Mouse (Mus musculus) CH12.LX (cell line): ENCODE results near the gene Jhy. TPM values are rescaled to one million over a fixed set of nuclear protein-coding genes. Genes with fewer than 3 reads are reported as not detected.

Experiments used
- DNase-seq: peaks from one replicate; pipeline ENCODE4 v3.0.0-alpha.2; 2013; ENCODE audit errors: extremely low read depth
- H3K27ac ChIP-seq: 2 replicates; pipeline ENCODE4 v1.5.1; 2012; ENCODE audit warnings: low read depth, mild to moderate bottlenecking, control low read depth, moderate library complexity; ENCODE audit not compliant: insufficient read depth
- H3K27me3 ChIP-seq: replicated peaks from 2 replicates; pipeline ENCODE3; 2012; ENCODE audit warnings: inconsistent platforms
- H3K36me3 ChIP-seq, 2 experiments: replicated peaks in 1 of 2; 2 replicates each; pipeline versions ENCODE3 to v1.6.1; 2012; ENCODE audit warnings: inconsistent platforms in 1 of 2, low read length in 1 of 2, mild to moderate bottlenecking in 1 of 2, mixed read lengths in 1 of 2, moderate library complexity in 1 of 2; ENCODE audit not compliant: control insufficient read depth in 1 of 2, insufficient read depth in 1 of 2
- H3K4me1 ChIP-seq, 2 experiments: 2 replicates each; pipeline ENCODE4 v1.6.1; 2012; ENCODE audit warnings: inconsistent platforms in 1 of 2, moderate library complexity in 1 of 2; ENCODE audit not compliant: insufficient read depth in 2 of 2, control insufficient read depth in 1 of 2
- H3K4me2 ChIP-seq: 2 replicates; pipeline ENCODE4 v1.6.1; 2012; ENCODE audit warnings: low read depth, mild to moderate bottlenecking, control low read depth; ENCODE audit not compliant: poor library complexity, insufficient read depth, severe bottlenecking
- H3K4me3 ChIP-seq, 3 experiments: fragments of 150-350 bp in 1 of 3; sonication (generic) in 1 of 3; replicated peaks in 1 of 3; 2 replicates each; pipeline versions ENCODE3 to v1.5.1; 2011 to 2012; ENCODE audit warnings: low read depth in 2 of 3, low read length in 2 of 3, mild to moderate bottlenecking in 2 of 3, moderate library complexity in 2 of 3, control low read depth in 1 of 3, improper control_type of control experiment in 1 of 3, inconsistent platforms in 1 of 3, mixed read lengths in 1 of 3; ENCODE audit not compliant: poor library complexity in 1 of 3
- H3K79me2 ChIP-seq: replicated peaks from 2 replicates; pipeline ENCODE4 v1.6.1; 2012; ENCODE audit warnings: mild to moderate bottlenecking, moderate library complexity; ENCODE audit not compliant: control insufficient read depth, poor library complexity, insufficient read depth, severe bottlenecking; ENCODE audit errors: extremely low read depth
- H3K9ac ChIP-seq: 2 replicates; pipeline ENCODE4 v1.6.1; 2012; ENCODE audit warnings: low read depth, mild to moderate bottlenecking, control low read depth, moderate library complexity; ENCODE audit not compliant: insufficient read depth
- H3K9me3 ChIP-seq: replicated peaks from 2 replicates; pipeline ENCODE3; 2012; ENCODE audit warnings: low read length, inconsistent platforms, mixed read lengths
- BHLHE40 ChIP-seq: IDR thresholded peaks from 2 replicates; pipeline ENCODE4 v1.6.1; 2011; ENCODE audit warnings: mild to moderate bottlenecking, low read depth, low read length, improper control_type of control experiment
- CHD1 ChIP-seq: IDR thresholded peaks from 2 replicates; pipeline ENCODE4 v1.6.1; 2012; ENCODE audit warnings: low read depth, low read length, improper control_type of control experiment, inconsistent platforms
- CTCF ChIP-seq, 2 experiments: IDR thresholded peaks in 1 of 2; conservative IDR thresholded peaks in 1 of 2; 2 replicates each; pipeline ENCODE4 v1.5.1; 2011 to 2012; ENCODE audit warnings: low read depth in 2 of 2, low read length in 2 of 2, improper control_type of control experiment in 1 of 2, inconsistent platforms in 1 of 2, mild to moderate bottlenecking in 1 of 2, moderate library complexity in 1 of 2
- E2F4 ChIP-seq: IDR thresholded peaks from 2 replicates; pipeline ENCODE4 v1.6.1; 2011; ENCODE audit warnings: low read depth, low read length, improper control_type of control experiment; ENCODE audit not compliant: insufficient replicate concordance
- ELF1 ChIP-seq: IDR thresholded peaks from 2 replicates; pipeline ENCODE4 v1.6.1; 2014; ENCODE audit warnings: low read depth, mild to moderate bottlenecking, inconsistent platforms, low read length, improper control_type of control experiment
- ETS1 ChIP-seq: conservative IDR thresholded peaks from 2 replicates; pipeline ENCODE4 v1.6.1; 2012; ENCODE audit warnings: low read depth, mild to moderate bottlenecking, inconsistent platforms, low read length, improper control_type of control experiment, moderate library complexity
- GABPA ChIP-seq: IDR thresholded peaks from 2 replicates; pipeline ENCODE4 v1.6.1; 2012; ENCODE audit warnings: low read depth, low read length, improper control_type of control experiment, inconsistent platforms; ENCODE audit not compliant: insufficient replicate concordance
- HCFC1 ChIP-seq: IDR thresholded peaks from 2 replicates; pipeline ENCODE4 v1.6.1; 2012; ENCODE audit warnings: low read depth, mild to moderate bottlenecking, inconsistent platforms, low read length, improper control_type of control experiment
- IRF4 ChIP-seq: IDR thresholded peaks from 2 replicates; pipeline ENCODE4 v1.6.1; 2014; ENCODE audit warnings: low read depth, mild to moderate bottlenecking, inconsistent platforms, low read length, improper control_type of control experiment
- JUND ChIP-seq: conservative IDR thresholded peaks from 2 replicates; pipeline ENCODE4 v1.6.1; 2011; ENCODE audit warnings: low read depth, low read length, improper control_type of control experiment
- MAFK ChIP-seq: IDR thresholded peaks from 2 replicates; pipeline ENCODE4 v1.6.1; 2011; ENCODE audit warnings: low read length, improper control_type of control experiment; ENCODE audit not compliant: insufficient replicate concordance
- MEF2A ChIP-seq: IDR thresholded peaks from 2 replicates; pipeline ENCODE4 v1.6.1; 2014; ENCODE audit warnings: low read depth, mild to moderate bottlenecking, inconsistent platforms, low read length, improper control_type of control experiment, borderline replicate concordance
- MXI1 ChIP-seq: IDR thresholded peaks from 2 replicates; pipeline ENCODE4 v1.6.1; 2011; ENCODE audit warnings: mild to moderate bottlenecking, low read depth, low read length, improper control_type of control experiment
- NELFE ChIP-seq: IDR thresholded peaks from 2 replicates; pipeline ENCODE4 v1.6.1; 2011; ENCODE audit warnings: low read depth, low read length, improper control_type of control experiment
- PAX5 ChIP-seq: IDR thresholded peaks from 2 replicates; pipeline ENCODE4 v1.6.1; 2012; ENCODE audit warnings: low read length, inconsistent platforms, mixed read lengths
- POLR2A ChIP-seq: IDR thresholded peaks from 2 replicates; pipeline ENCODE4 v1.6.1; 2011; ENCODE audit warnings: low read depth, mild to moderate bottlenecking, improper control_type of control experiment, low read length
- RCOR1 ChIP-seq: conservative IDR thresholded peaks from 2 replicates; pipeline ENCODE4 v1.6.1; 2012; ENCODE audit warnings: low read depth, mild to moderate bottlenecking, inconsistent platforms, low read length, improper control_type of control experiment
- SIN3A ChIP-seq: IDR thresholded peaks from 2 replicates; pipeline ENCODE4 v1.6.1; 2012; ENCODE audit warnings: low read length, improper control_type of control experiment, inconsistent platforms
- SMC3 ChIP-seq: IDR thresholded peaks from 2 replicates; pipeline ENCODE4 v1.6.1; 2011; ENCODE audit warnings: low read depth, low read length, improper control_type of control experiment
- TBP ChIP-seq: conservative IDR thresholded peaks from 2 replicates; pipeline ENCODE4 v1.6.1; 2011; ENCODE audit warnings: low read depth, low read length, improper control_type of control experiment
- UBTF ChIP-seq: IDR thresholded peaks from 2 replicates; pipeline ENCODE4 v1.6.1; 2012; ENCODE audit warnings: low read depth, mild to moderate bottlenecking, inconsistent platforms, low read length, improper control_type of control experiment, moderate library complexity
- USF1 ChIP-seq: IDR thresholded peaks from 2 replicates; pipeline ENCODE4 v1.6.1; 2014; ENCODE audit warnings: low read depth, mild to moderate bottlenecking, inconsistent platforms, low read length, improper control_type of control experiment
- ZMIZ1 ChIP-seq: IDR thresholded peaks from 2 replicates; pipeline ENCODE4 v1.6.1; 2012; ENCODE audit warnings: low read depth, mild to moderate bottlenecking, inconsistent platforms, low read length, improper control_type of control experiment
- dilution Hi-C: fragments of 300-500 bp; cut with MboI; formaldehyde crosslinking; loops from 2 replicates; pipeline ENCODE4 v1.14.3; 2020; ENCODE audit warnings: low sequenced_read_pairs; ENCODE audit not compliant: extremely low pct_unique_long_range_greater_than_20kb, extremely low pct_ligation_motif_present
- in situ Hi-C: fragments of 300-500 bp; cut with MboI; formaldehyde crosslinking; loops from 3 replicates; pipeline ENCODE4 v1.14.3; 2019; ENCODE audit warnings: low sequenced_read_pairs, low pct_ligation_motif_present, low pct_unique_long_range_greater_than_20kb, mixed read lengths
- polyA plus RNA-seq: library from polyadenylated mRNA; unstranded; fragments of >175 nt; gene quantifications from 2 replicates; pipeline ENCODE4 v1.2.1, GENCODE M21; 2012; ENCODE audit warnings: low read depth; ENCODE audit not compliant: insufficient read length
- total RNA-seq, 2 experiments: library from RNA; depleted of rRNA; stranded (reverse); fragments of 300-350 nt in 1 of 2; fragments of >200 nt in 1 of 2; gene quantifications; 2 replicates each; pipeline ENCODE4 v1.2.3; 2012 to 2014

Jhy gene
- total and polyA plus RNA-seq, 3 experiments: not detected

- H3K27ac ChIP-seq: no peak overlapping the region
- H3K4me1 ChIP-seq: no peaks in the 10 kb centered on the region
- in situ Hi-C loops (no loop called here), dilution Hi-C loops (no loop called here)
- TF ChIP-seq HCFC1 (no peak), MAFK (no peak), USF1 (no peak), NELFE (no peak), SIN3A (no peak), PAX5 (no peak), JUND (no peak), TBP (no peak), CTCF (conservative IDR thresholded peaks at IDR 0.05 in 1 of 2, IDR thresholded peaks at IDR 0.05 in 1 of 2; ENCODE audit: low read depth in 2 of 2, low read length in 2 of 2) (no peak), E2F4 (no peak), IRF4 (no peak), RCOR1 (no peak), POLR2A (no peak), GABPA (no peak), SMC3 (no peak), BHLHE40 (no peak), MXI1 (no peak), ETS1 (no peak), MEF2A (no peak)
- no peak overlapping the region for H3K4me3 ChIP-seq
- peaks cover 13% of the 10 kb centered on the region for H3K9me3 ChIP-seq
- H3K9ac ChIP-seq: no peak overlapping the region
- H3K4me2 ChIP-seq: no peak overlapping the region
- no peaks in the 10 kb centered on the region for H3K79me2 ChIP-seq
- no peak for DNase-seq
- peaks cover 36% of the 10 kb centered on the region for H3K27me3 ChIP-seq
- H3K36me3 ChIP-seq: no peaks in the 10 kb centered on the region
Observed at GRCm38 (mm10) chr9:40877881-40878235, 86.1 kb downstream of the Jhy start.

- TF ChIP-seq ELF1: no peak
- TF ChIP-seq SMC3: no peak
- no peak for TF ChIP-seq MXI1
- TF ChIP-seq RCOR1: no peak
- no peak for TF ChIP-seq ZMIZ1
- TF ChIP-seq UBTF: no peak
- TF ChIP-seq CHD1: no peak
- Histone ChIP-seq H3K4me3 (no peak overlapping the region), H3K4me1 (no peaks in the 10 kb centered on the region), H3K79me2 (no peaks in the 10 kb centered on the region), H3K27me3 (peaks cover 37% of the 10 kb centered on the region), H3K36me3 (no peaks in the 10 kb centered on the region), H3K27ac (no peak overlapping the region), H3K9me3 (peaks cover 13% of the 10 kb centered on the region), H3K4me2 (no peak overlapping the region), H3K9ac (no peak overlapping the region)
- no peak for DNase-seq
- dilution Hi-C loops (no loop called here), in situ Hi-C loops (no loop called here)
Observed at GRCm38 (mm10) chr9:40877146-40877880, 86.6 kb downstream of the Jhy start.
